Mouse (Mus musculus): ENCODE measurements around the gene Art4. TPM values are rescaled to one million over a fixed set of nuclear protein-coding genes. Genes with fewer than 3 reads are reported as not detected.
A peak's percentile ranks its signal among the peaks of the same experiment; 100 is the strongest.
"Not testable (repeated sequence)": the region's sequence is repeated elsewhere in the genome, so short reads cannot be mapped to it uniquely, and the experiment has no call there.

The Art4 gene
- polyA plus RNA-seq, 1 experiment: 0.11 TPM

DNA sequence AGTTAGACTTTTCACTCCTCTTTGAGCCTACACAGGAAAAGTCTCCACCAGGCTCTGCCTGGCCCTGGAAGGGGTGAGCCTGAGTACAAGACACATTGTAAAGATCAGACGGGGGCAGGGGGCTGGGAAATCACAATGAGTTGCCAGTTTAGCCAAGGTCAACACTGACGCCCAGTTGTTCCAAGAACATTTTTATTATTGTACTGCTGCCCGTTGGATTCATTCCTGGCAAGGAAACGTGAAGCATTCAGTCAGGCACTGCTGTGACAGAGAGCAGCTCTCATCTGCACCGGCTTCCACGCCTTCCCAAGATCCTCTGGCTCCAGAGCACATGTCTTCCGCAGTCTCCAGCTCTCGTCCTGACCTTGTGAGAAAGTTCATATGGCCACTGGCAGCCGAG lies 30.3 kb upstream of the Art4 start:
- WGBS: 49% methylated on average over 9 of the region's 9 CpGs

DNA sequence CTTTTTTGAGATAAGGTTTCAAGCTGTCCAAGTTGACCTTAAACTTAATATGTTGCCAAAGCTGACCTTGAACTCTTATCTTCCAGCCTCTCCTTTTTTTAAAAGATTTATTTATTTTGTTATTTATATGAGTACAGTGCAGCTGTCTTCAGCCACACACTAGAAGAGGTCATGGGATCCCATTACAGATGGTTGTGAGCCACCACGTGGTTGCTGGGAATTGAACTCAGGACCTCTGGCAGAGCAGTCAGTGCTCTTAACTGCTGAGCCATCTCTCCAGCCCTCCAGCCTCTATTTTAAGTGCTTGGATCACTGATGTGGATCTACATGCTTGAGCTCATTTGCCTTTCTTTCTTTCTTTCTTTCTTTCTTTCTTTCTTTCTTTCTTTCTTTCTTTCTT lies 27.2 kb upstream of the Art4 start:
- H3K4me3 ChIP-seq (ENCODE audit: low read depth, low read length); H3K27ac ChIP-seq (ENCODE audit: insufficient read depth, low read depth, low read length); H3K4me1 ChIP-seq (ENCODE audit: control insufficient read depth, insufficient read depth, insufficient read length, low read length); H3K27me3 ChIP-seq (ENCODE audit: control insufficient read depth, insufficient read depth, low read length); H3K36me3 ChIP-seq (ENCODE audit: control insufficient read depth, insufficient read depth, low read length): not testable (repeated sequence)
- 29% methylated on average over 1 of the region's 1 CpGs for WGBS

More for the DNA sequence above, 30.3 kb upstream of the Art4 start:
- H3K27me3 ChIP-seq (ENCODE audit: control insufficient read depth, insufficient read depth, low read length): no peaks in the 10 kb centered on the region
- H3K4me3 ChIP-seq (ENCODE audit: low read depth, low read length): no peak overlapping the region
- no peaks in the 10 kb centered on the region for H3K4me1 ChIP-seq (ENCODE audit: control insufficient read depth, insufficient read depth, insufficient read length, low read length)
- H3K36me3 ChIP-seq (ENCODE audit: control insufficient read depth, insufficient read depth, low read length): no peaks in the 10 kb centered on the region
- no peak for TF ChIP-seq CTCF (IDR thresholded peaks at IDR 0.05; ENCODE audit: extremely low read depth, insufficient read length, insufficient replicate concordance, low read depth, low read length)
- no peak for TF ChIP-seq POLR2A (IDR thresholded peaks at IDR 0.05; ENCODE audit: low read depth, low read length)
- peak overlapping the region; percentile 13 for H3K27ac ChIP-seq (ENCODE audit: insufficient read depth, low read depth, low read length)

GRCm38 (mm10) chr6:136883961-136884360 lies 26.4 kb upstream of the Art4 start:
- TF ChIP-seq CTCF (IDR thresholded peaks at IDR 0.05; ENCODE audit: extremely low read depth, insufficient read length, insufficient replicate concordance, low read depth, low read length): no peak
- TF ChIP-seq POLR2A (IDR thresholded peaks at IDR 0.05; ENCODE audit: low read depth, low read length): no peak
- no peak overlapping the region for H3K4me3 ChIP-seq (ENCODE audit: low read depth, low read length)
- no peaks in the 10 kb centered on the region for H3K27me3 ChIP-seq (ENCODE audit: control insufficient read depth, insufficient read depth, low read length)
- H3K4me1 ChIP-seq (ENCODE audit: control insufficient read depth, insufficient read depth, insufficient read length, low read length): no peaks in the 10 kb centered on the region
- WGBS: 89% methylated on average over 6 of the region's 6 CpGs
- H3K27ac ChIP-seq (ENCODE audit: insufficient read depth, low read depth, low read length): no peak overlapping the region
- H3K36me3 ChIP-seq (ENCODE audit: control insufficient read depth, insufficient read depth, low read length): no peaks in the 10 kb centered on the region

DNA sequence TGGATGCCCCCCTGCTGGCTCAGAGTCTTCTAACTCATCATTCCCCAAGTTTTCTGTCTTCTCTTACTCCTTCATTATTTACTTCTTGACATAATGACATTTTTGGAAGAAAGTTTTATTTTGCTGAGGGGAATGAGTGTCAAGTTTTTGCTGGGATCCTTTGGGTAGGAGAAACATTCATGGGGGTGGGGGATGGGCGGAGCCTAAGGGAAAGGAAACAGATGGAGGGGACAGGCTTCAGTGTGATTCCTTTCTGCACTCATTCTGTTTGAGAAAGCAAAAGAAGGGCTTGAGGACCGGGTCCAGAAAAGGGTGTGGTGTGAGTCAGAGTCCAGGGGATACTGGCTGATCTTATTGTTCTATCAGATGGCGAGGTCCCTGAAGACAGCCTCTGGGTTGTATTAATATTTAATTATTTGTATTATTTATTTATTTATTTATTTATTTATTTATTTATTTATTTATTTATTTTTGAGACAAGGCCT lies 25.9 kb upstream of the Art4 start:
- Histone ChIP-seq H3K36me3 (ENCODE audit: control insufficient read depth, insufficient read depth, low read length) (no peaks in the 10 kb centered on the region), H3K27ac (ENCODE audit: insufficient read depth, low read depth, low read length) (no peak overlapping the region), H3K27me3 (ENCODE audit: control insufficient read depth, insufficient read depth, low read length) (no peaks in the 10 kb centered on the region), H3K4me3 (ENCODE audit: low read depth, low read length) (no peak overlapping the region), H3K4me1 (ENCODE audit: control insufficient read depth, insufficient read depth, insufficient read length, low read length) (no peaks in the 10 kb centered on the region)
- WGBS: 51% methylated on average over 3 of the region's 3 CpGs
- no peak for TF ChIP-seq POLR2A (IDR thresholded peaks at IDR 0.05; ENCODE audit: low read depth, low read length)
- no peak for TF ChIP-seq CTCF (IDR thresholded peaks at IDR 0.05; ENCODE audit: extremely low read depth, insufficient read length, insufficient replicate concordance, low read depth, low read length)

DNA sequence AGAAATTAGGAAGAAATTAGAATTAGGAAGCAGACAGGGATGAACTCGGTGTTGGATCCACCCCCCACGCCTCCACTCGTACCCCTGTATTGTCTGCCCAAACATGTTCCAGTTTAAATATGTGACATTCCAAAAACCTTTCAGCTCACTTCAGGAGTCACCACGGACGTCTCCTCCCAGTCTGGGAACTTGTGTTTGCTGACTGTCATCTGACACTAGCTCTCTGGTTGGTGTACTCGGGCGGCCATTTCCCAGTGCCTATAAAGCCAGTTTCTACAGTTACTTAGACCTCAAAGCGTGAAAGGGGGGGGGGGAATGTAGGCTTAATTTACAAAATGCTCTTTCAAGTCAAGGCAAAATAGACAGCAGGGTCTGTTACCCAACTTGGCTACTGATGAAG lies 24.1 kb upstream of the Art4 start:
- Histone ChIP-seq H3K4me1 (ENCODE audit: control insufficient read depth, insufficient read depth, insufficient read length, low read length) (no peaks in the 10 kb centered on the region), H3K4me3 (ENCODE audit: low read depth, low read length) (no peak overlapping the region), H3K27ac (ENCODE audit: insufficient read depth, low read depth, low read length) (no peak overlapping the region), H3K27me3 (ENCODE audit: control insufficient read depth, insufficient read depth, low read length) (no peaks in the 10 kb centered on the region), H3K36me3 (ENCODE audit: control insufficient read depth, insufficient read depth, low read length) (no peaks in the 10 kb centered on the region)
- no peak for TF ChIP-seq CTCF (IDR thresholded peaks at IDR 0.05; ENCODE audit: extremely low read depth, insufficient read length, insufficient replicate concordance, low read depth, low read length)
- WGBS: 58% methylated on average over 8 of the region's 8 CpGs

- 57% methylated on average over 9 of the region's 9 CpGs for WGBS
- no peaks in the 10 kb centered on the region for H3K4me1 ChIP-seq (ENCODE audit: control insufficient read depth, insufficient read depth, insufficient read length, low read length)
- H3K27me3 ChIP-seq (ENCODE audit: control insufficient read depth, insufficient read depth, low read length): no peaks in the 10 kb centered on the region; the same call in 1 of the 2 replicates
- TF ChIP-seq POLR2A (IDR thresholded peaks at IDR 0.05; ENCODE audit: low read depth, low read length) (no peak), CTCF (IDR thresholded peaks at IDR 0.05; ENCODE audit: extremely low read depth, insufficient read length, insufficient replicate concordance, low read depth, low read length) (no peak)
- H3K27ac ChIP-seq (ENCODE audit: insufficient read depth, low read depth, low read length): 0 out of 2 replicates have a peak within 1 kb of the TSS, but pooled peaks have one; percentile 35
- peak within 1 kb of the TSS; percentile 35; the same call in 1 of the 2 replicates for H3K4me3 ChIP-seq (ENCODE audit: low read depth, low read length)
- no peaks in the 10 kb centered on the region for H3K36me3 ChIP-seq (ENCODE audit: control insufficient read depth, insufficient read depth, low read length)
Observed at GRCm38 (mm10) chr6:136875670-136876069, 18.1 kb upstream of the Art4 start, which contains the start of gene Mgp. Mgp (minus strand) TSS chr6:136875823.

DNA sequence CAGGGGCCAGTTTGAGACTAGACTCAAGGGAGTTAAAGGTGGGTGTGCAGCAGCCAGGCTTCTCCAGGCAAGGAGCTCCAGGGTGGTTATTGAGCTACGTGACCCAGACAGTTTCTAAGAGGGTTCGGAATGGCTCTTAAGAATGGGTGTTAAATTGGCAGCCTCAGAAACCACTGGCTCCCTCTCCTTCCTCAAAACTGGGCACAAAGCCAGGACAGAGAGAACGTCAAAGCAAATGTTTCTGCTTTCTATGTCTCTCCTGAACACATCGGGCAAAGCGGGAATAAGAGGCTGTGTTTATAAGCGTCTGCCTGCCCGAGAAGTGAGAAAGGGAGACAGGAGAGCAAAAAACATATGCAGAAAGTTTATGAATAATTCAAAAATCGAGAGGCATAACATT lies 17.1 kb upstream of the Art4 start:
- Histone ChIP-seq H3K36me3 (ENCODE audit: control insufficient read depth, insufficient read depth, low read length) (no peaks in the 10 kb centered on the region), H3K27ac (ENCODE audit: insufficient read depth, low read depth, low read length) (peak overlapping the region; percentile 35; the same call in 1 of the 2 replicates), H3K4me1 (ENCODE audit: control insufficient read depth, insufficient read depth, insufficient read length, low read length) (no peaks in the 10 kb centered on the region), H3K27me3 (ENCODE audit: control insufficient read depth, insufficient read depth, low read length) (no peaks in the 10 kb centered on the region; the same call in 1 of the 2 replicates), H3K4me3 (ENCODE audit: low read depth, low read length) (peak overlapping the region; percentile 26; the same call in 1 of the 2 replicates)
- TF ChIP-seq POLR2A (IDR thresholded peaks at IDR 0.05; ENCODE audit: low read depth, low read length) (no peak), CTCF (IDR thresholded peaks at IDR 0.05; ENCODE audit: extremely low read depth, insufficient read length, insufficient replicate concordance, low read depth, low read length) (no peak)
- 56% methylated on average over 8 of the region's 8 CpGs for WGBS

DNA sequence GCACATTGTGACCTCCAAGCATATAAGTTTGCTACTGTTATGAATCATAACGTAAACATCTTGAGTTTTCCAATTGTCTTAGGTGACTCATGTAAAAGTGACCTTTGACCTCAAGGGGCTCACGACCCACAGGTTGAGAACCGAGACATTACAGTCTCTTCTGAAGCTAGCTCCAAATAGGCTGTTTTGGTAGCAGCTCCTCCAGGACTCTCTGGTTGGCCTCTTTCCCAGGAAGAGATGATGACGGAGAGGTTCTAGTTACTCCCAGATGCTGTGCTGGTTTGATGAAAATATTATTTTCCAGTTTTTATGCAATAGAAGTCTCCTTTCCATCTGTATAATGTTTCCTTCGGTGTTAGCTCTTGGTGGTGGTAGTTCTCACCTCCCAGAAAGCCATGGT lies 11.4 kb upstream of the Art4 start:
- H3K27me3 ChIP-seq (ENCODE audit: control insufficient read depth, insufficient read depth, low read length): no peaks in the 10 kb centered on the region
- no peak overlapping the region for H3K4me3 ChIP-seq (ENCODE audit: low read depth, low read length)
- 47% methylated on average over 5 of the region's 5 CpGs for WGBS
- TF ChIP-seq POLR2A (IDR thresholded peaks at IDR 0.05; ENCODE audit: low read depth, low read length): no peak
- TF ChIP-seq CTCF (IDR thresholded peaks at IDR 0.05; ENCODE audit: extremely low read depth, insufficient read length, insufficient replicate concordance, low read depth, low read length): no peak
- H3K4me1 ChIP-seq (ENCODE audit: control insufficient read depth, insufficient read depth, insufficient read length, low read length): no peaks in the 10 kb centered on the region
- H3K27ac ChIP-seq (ENCODE audit: insufficient read depth, low read depth, low read length): no peak overlapping the region
- no peaks in the 10 kb centered on the region for H3K36me3 ChIP-seq (ENCODE audit: control insufficient read depth, insufficient read depth, low read length)

All from small intestine, adult 2 months (tissue).